Mouse (Mus musculus): ENCODE results near the gene Olfr901. TPM values are rescaled to one million over a fixed set of nuclear protein-coding genes. Genes with fewer than 3 reads are reported as not detected.
"Not testable (repeated sequence)": the region's sequence is repeated elsewhere in the genome, so short reads cannot be mapped to it uniquely, and the experiment has no call there.

The Olfr901 gene
- polyA plus RNA-seq (2016; fragmentation: Nextera tagmentation; extraction: Ambion mirVana) = not detected in 2 replicates

GRCm38 (mm10) chr9:38429155-38429554 is at the start of gene Olfr901:
Gene Olfr901, plus strand, starts transcription at chr9:38429455.
- WGBS = 71% methylated on average over 1 of the region's 1 CpGs
- no peaks in the 10 kb centered on the region for H3K9me3 ChIP-seq
- no peaks in the 10 kb centered on the region for H3K36me3 ChIP-seq
- H3K4me3 ChIP-seq = no peak within 1 kb of the TSS
- no peak within 1 kb of the TSS for H3K9ac ChIP-seq
- no peaks in the 10 kb centered on the region for H3K4me1 ChIP-seq
- no peak for ATAC-seq (ENCODE audit: low FRiP score, low read depth)
- H3K27me3 ChIP-seq (replicated peaks) = no peaks in the 10 kb centered on the region
- H3K27ac ChIP-seq = no peak within 1 kb of the TSS
- no peak within 1 kb of the TSS for H3K4me2 ChIP-seq (replicated peaks)

- Histone ChIP-seq H3K9me3 (no peaks in the 10 kb centered on the region), H3K27me3 (replicated peaks) (no peaks in the 10 kb centered on the region), H3K36me3 (no peaks in the 10 kb centered on the region), H3K4me2 (replicated peaks) (no peak within 1 kb of the TSS), H3K4me1 (no peaks in the 10 kb centered on the region), H3K9ac (no peak within 1 kb of the TSS), H3K27ac (no peak within 1 kb of the TSS), H3K4me3 (no peak within 1 kb of the TSS)
- 93% methylated on average over 1 of the region's 1 CpGs for WGBS
- ATAC-seq (ENCODE audit: low FRiP score, low read depth) = no peak
Observed at GRCm38 (mm10) chr9:38401398-38401797, 27.9 kb upstream of the Olfr901 start, which contains the start of gene Olfr147. Gene Olfr147, plus strand, starts transcription at chr9:38401698.

DNA sequence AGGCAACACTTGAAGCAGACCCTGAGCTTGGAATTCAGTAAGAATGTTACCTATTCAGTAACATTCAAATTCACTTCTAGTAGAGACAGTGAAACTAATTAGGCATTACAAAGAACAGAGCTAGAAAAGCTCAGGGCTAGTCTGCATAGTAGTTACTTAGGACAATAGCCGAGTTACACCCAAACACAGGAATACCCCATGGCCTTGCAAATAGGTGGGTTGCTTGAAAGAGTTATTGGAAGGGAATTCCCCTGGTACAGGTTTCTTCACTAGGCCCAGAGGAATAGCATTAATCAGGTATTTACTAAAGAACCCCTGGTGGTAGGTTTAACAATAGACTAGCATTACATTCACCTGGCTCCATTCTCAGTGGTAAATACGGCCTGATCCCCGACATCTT is 21.8 kb upstream of the Olfr901 start:
- H3K27me3 ChIP-seq (replicated peaks); H3K9ac ChIP-seq; H3K9me3 ChIP-seq; H3K4me3 ChIP-seq; H3K4me2 ChIP-seq (replicated peaks); ATAC-seq (ENCODE audit: low FRiP score, low read depth); H3K4me1 ChIP-seq; H3K36me3 ChIP-seq; H3K27ac ChIP-seq: not testable (repeated sequence)
- WGBS = 93% methylated on average over 3 of the region's 3 CpGs

GRCm38 (mm10) chr9:38413502-38413901 is 15.8 kb upstream of the Olfr901 start:
- whole genome bisulfite sequencing = 94% methylated on average over 14 of the region's 14 CpGs
- H3K27ac ChIP-seq; H3K4me3 ChIP-seq; H3K27me3 ChIP-seq (replicated peaks); H3K36me3 ChIP-seq; H3K4me2 ChIP-seq (replicated peaks); H3K9me3 ChIP-seq; H3K4me1 ChIP-seq; H3K9ac ChIP-seq; ATAC-seq (ENCODE audit: low FRiP score, low read depth): not testable (repeated sequence)

DNA sequence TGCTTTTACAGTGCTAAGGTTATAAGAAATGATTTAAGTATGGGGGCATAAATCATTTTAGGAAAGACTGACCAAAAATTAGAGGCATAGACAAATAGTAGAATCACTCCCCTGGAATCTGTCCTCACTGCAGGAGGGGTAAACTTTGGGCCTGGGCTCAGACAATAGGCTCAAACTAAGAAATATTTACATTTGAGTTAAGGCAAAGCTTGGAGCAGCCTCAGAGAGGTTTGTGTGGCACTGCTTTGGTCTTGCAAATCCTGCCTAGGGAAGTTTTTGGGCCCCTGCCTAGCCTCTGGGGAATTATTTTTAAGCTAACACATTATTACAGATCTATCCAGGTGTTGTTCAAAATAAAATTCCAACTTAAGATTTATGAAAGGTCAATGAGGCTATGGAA is 5.5 kb upstream of the Olfr901 start:
- ATAC-seq (ENCODE audit: low FRiP score, low read depth) = no peak
- Histone ChIP-seq H3K36me3 (no peaks in the 10 kb centered on the region), H3K4me3 (no peak overlapping the region), H3K9me3 (no peaks in the 10 kb centered on the region), H3K9ac (no peak overlapping the region), H3K27ac (no peak overlapping the region), H3K4me2 (replicated peaks) (no peak overlapping the region), H3K4me1 (no peaks in the 10 kb centered on the region), H3K27me3 (replicated peaks) (no peaks in the 10 kb centered on the region)

GRCm38 (mm10) chr9:38427026-38427425 is 2.2 kb upstream of the Olfr901 start:
- H3K4me2 ChIP-seq (replicated peaks) = no peak overlapping the region
- H3K9ac ChIP-seq = no peak overlapping the region
- no peaks in the 10 kb centered on the region for H3K9me3 ChIP-seq
- 50% methylated on average over 1 of the region's 1 CpGs for WGBS
- H3K27me3 ChIP-seq (replicated peaks) = no peaks in the 10 kb centered on the region
- H3K4me3 ChIP-seq = no peak overlapping the region
- no peaks in the 10 kb centered on the region for H3K36me3 ChIP-seq
- ATAC-seq (ENCODE audit: low FRiP score, low read depth) = no peak
- H3K4me1 ChIP-seq = no peaks in the 10 kb centered on the region
- H3K27ac ChIP-seq = no peak overlapping the region

GRCm38 (mm10) chr9:38447352-38447751 is 18.1 kb downstream of the Olfr901 start, which contains the start of gene Olfr902:
Gene Olfr902, plus strand, starts transcription at chr9:38447652.
- ATAC-seq (ENCODE audit: low FRiP score, low read depth) = no peak
- Histone ChIP-seq H3K4me1 (no peaks in the 10 kb centered on the region), H3K4me3 (no peak within 1 kb of the TSS), H3K27ac (no peak within 1 kb of the TSS), H3K36me3 (no peaks in the 10 kb centered on the region), H3K27me3 (replicated peaks) (no peaks in the 10 kb centered on the region), H3K9me3 (no peaks in the 10 kb centered on the region), H3K9ac (no peak within 1 kb of the TSS), H3K4me2 (replicated peaks) (no peak within 1 kb of the TSS)
- WGBS = 91% methylated on average over 5 of the region's 5 CpGs

DNA sequence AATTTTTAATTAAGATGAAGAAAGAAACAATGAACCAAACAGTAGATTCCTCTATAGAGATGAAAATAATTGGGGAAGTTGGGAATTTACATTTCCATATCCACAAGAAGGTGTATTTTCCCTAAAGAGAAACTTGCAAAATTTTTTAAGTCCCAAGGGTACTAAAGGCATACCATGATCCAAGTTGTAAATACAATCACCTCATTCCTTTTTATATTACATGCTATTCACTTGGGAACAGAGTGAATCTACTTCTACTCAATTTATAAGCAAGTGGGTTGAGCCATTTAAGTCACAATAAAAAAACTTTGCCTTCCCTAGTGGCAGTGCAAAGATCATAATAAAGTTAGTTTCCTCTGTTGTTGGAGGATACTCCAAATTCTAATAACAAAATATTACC is 33.6 kb downstream of the Olfr901 start, which contains the start of gene Olfr904:
Gene Olfr904 (plus strand): TSS at position 301 of the 400 bp plus-strand sequence.
- Histone ChIP-seq H3K36me3 (no peaks in the 10 kb centered on the region), H3K9ac (no peak within 1 kb of the TSS), H3K27me3 (replicated peaks) (no peaks in the 10 kb centered on the region), H3K9me3 (no peaks in the 10 kb centered on the region), H3K4me3 (no peak within 1 kb of the TSS), H3K27ac (no peak within 1 kb of the TSS), H3K4me1 (no peaks in the 10 kb centered on the region), H3K4me2 (replicated peaks) (no peak within 1 kb of the TSS)
- no peak for ATAC-seq (ENCODE audit: low FRiP score, low read depth)

DNA sequence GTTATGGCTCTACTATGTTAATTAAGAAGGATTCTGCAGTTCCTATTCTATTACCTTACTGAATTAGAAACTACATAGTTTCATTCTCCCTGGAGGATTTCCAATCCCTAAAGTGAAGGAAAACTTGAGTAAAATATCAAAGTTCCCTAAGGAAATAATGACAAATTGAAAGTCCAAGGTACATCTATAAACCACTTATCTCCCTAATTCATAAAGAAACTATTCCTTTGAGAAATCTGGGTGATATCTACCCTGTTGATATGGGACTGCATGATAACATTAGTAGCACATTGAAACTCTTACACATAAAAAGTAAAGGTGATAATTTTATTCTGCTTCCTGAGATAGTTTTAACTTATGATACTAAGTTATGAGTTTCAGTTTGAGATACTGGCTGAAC is 41.6 kb downstream of the Olfr901 start, which contains the start of gene Olfr905:
Gene Olfr905 (plus strand): TSS at position 301 of the 400 bp plus-strand sequence.
- Histone ChIP-seq H3K27ac (no peak within 1 kb of the TSS), H3K27me3 (replicated peaks) (no peaks in the 10 kb centered on the region), H3K9me3 (no peaks in the 10 kb centered on the region), H3K36me3 (no peaks in the 10 kb centered on the region), H3K9ac (no peak within 1 kb of the TSS), H3K4me3 (no peak within 1 kb of the TSS), H3K4me2 (replicated peaks) (no peak within 1 kb of the TSS), H3K4me1 (no peaks in the 10 kb centered on the region)
- ATAC-seq (ENCODE audit: low FRiP score, low read depth) = no peak

Other genes starting within 250 kb of the Olfr901 start
- not detected in 2 replicates for gene Olfr891, start 248.6 kb upstream of the Olfr901 start, polyA plus RNA-seq (2016; fragmentation: Nextera tagmentation; extraction: Ambion mirVana)
- not detected in 2 replicates for gene Olfr893, start 221.1 kb upstream of the Olfr901 start, polyA plus RNA-seq (2016; fragmentation: Nextera tagmentation; extraction: Ambion mirVana)
- not detected in 2 replicates for gene Olfr894, start 211.4 kb upstream of the Olfr901 start, polyA plus RNA-seq (2016; fragmentation: Nextera tagmentation; extraction: Ambion mirVana)
- gene Olfr143, start 176.7 kb upstream of the Olfr901 start, polyA plus RNA-seq (2016; fragmentation: Nextera tagmentation; extraction: Ambion mirVana) = not detected in 2 replicates
- gene Olfr895, start 161.6 kb upstream of the Olfr901 start, polyA plus RNA-seq (2016; fragmentation: Nextera tagmentation; extraction: Ambion mirVana) = not detected in 2 replicates
- gene Olfr896-ps1, start 138.3 kb upstream of the Olfr901 start, polyA plus RNA-seq (2016; fragmentation: Nextera tagmentation; extraction: Ambion mirVana) = not detected in 2 replicates
- not detected in 2 replicates for gene Olfr25, start 100.4 kb upstream of the Olfr901 start, polyA plus RNA-seq (2016; fragmentation: Nextera tagmentation; extraction: Ambion mirVana)
- not detected in 2 replicates for gene Olfr898, start 81.0 kb upstream of the Olfr901 start, polyA plus RNA-seq (2016; fragmentation: Nextera tagmentation; extraction: Ambion mirVana)
- not detected in 2 replicates for gene Olfr250, start 62.6 kb upstream of the Olfr901 start, polyA plus RNA-seq (2016; fragmentation: Nextera tagmentation; extraction: Ambion mirVana)
- gene Olfr251, start 52.4 kb upstream of the Olfr901 start, polyA plus RNA-seq (2016; fragmentation: Nextera tagmentation; extraction: Ambion mirVana) = not detected in 2 replicates
- not detected in 2 replicates for gene Olfr147, start 27.8 kb upstream of the Olfr901 start, polyA plus RNA-seq (2016; fragmentation: Nextera tagmentation; extraction: Ambion mirVana)
- not detected in 2 replicates for gene Olfr902, start 18.2 kb downstream of the Olfr901 start, polyA plus RNA-seq (2016; fragmentation: Nextera tagmentation; extraction: Ambion mirVana)
- gene Olfr904, start 33.7 kb downstream of the Olfr901 start, polyA plus RNA-seq (2016; fragmentation: Nextera tagmentation; extraction: Ambion mirVana) = not detected in 2 replicates
- not detected in 2 replicates for gene Olfr905, start 41.7 kb downstream of the Olfr901 start, polyA plus RNA-seq (2016; fragmentation: Nextera tagmentation; extraction: Ambion mirVana)
- not detected in 2 replicates for gene Olfr906, start 57.6 kb downstream of the Olfr901 start, polyA plus RNA-seq (2016; fragmentation: Nextera tagmentation; extraction: Ambion mirVana)
- not detected in 2 replicates for gene Olfr907, start 66.3 kb downstream of the Olfr901 start, polyA plus RNA-seq (2016; fragmentation: Nextera tagmentation; extraction: Ambion mirVana)
- not detected in 2 replicates for gene Olfr911-ps1, start 92.1 kb downstream of the Olfr901 start, polyA plus RNA-seq (2016; fragmentation: Nextera tagmentation; extraction: Ambion mirVana)
- not detected in 2 replicates for gene Olfr910, start 108.4 kb downstream of the Olfr901 start, polyA plus RNA-seq (2016; fragmentation: Nextera tagmentation; extraction: Ambion mirVana)
- not detected in 2 replicates for gene Olfr912, start 150.7 kb downstream of the Olfr901 start, polyA plus RNA-seq (2016; fragmentation: Nextera tagmentation; extraction: Ambion mirVana)
- gene Olfr913, start 163.3 kb downstream of the Olfr901 start, polyA plus RNA-seq (2016; fragmentation: Nextera tagmentation; extraction: Ambion mirVana) = not detected in 2 replicates
- gene Olfr914, start 175.6 kb downstream of the Olfr901 start, polyA plus RNA-seq (2016; fragmentation: Nextera tagmentation; extraction: Ambion mirVana) = not detected in 2 replicates
- not detected in 2 replicates for gene Olfr916, start 230.4 kb downstream of the Olfr901 start, polyA plus RNA-seq (2016; fragmentation: Nextera tagmentation; extraction: Ambion mirVana)
- not detected in 2 replicates for gene Olfr917, start 236.4 kb downstream of the Olfr901 start, polyA plus RNA-seq (2016; fragmentation: Nextera tagmentation; extraction: Ambion mirVana)
- not detected in 2 replicates for gene Olfr918, start 245.1 kb downstream of the Olfr901 start, polyA plus RNA-seq (2016; fragmentation: Nextera tagmentation; extraction: Ambion mirVana)

Measured in neural tube, embryonic 12.5 days (tissue).